Mouse (Mus musculus) frontal cortex, adult 2 months (tissue): Measurements from ENCODE around the gene Mpig6b. TPM values are rescaled to one million over a fixed set of nuclear protein-coding genes. Genes with fewer than 3 reads are reported as not detected.

Experiments used
- DNase-seq, 2 experiments: peaks; one replicate each; pipeline ENCODE4 v3.0.0; 2022; ENCODE audit warnings: low spot score in 1 of 2; ENCODE audit errors: extremely low spot score in 1 of 2
- polyA plus RNA-seq: library from polyadenylated mRNA; depleted of rRNA; stranded (reverse); fragments of >200 nt; gene quantifications from 2 replicates; pipeline ENCODE4 v1.2.3, GENCODE M21; 2012

Gene Mpig6b
- polyA plus RNA-seq, 1 experiment: 0.04 TPM

DNA sequence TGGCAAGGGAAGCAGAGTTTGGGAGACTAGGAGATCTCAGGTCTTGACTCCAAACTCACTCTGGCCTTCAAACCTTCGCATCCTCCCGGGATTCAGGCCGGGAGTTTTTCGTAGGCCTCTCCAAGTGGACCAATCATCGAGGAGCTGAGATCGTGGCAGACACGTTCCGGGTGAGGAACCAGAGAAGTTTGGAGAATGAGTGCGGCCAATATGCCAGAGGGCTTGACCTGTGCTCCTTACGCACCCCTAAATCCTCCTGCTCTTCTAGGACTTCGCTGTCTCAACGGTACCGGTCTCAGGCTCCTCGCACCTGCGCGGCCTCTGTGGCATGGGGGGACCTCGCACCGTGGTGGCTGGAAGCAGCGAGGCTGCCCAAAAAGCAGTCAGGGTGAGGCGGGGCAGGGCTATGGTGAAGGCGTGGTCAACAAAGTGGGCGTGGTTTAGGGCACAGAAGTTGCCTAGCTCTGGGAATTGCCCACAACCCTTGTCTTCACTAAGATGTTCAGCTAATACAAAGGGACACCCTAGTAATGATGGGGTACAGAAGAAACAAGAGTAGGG lies 5.2 kb downstream of the Mpig6b start:
- no peak for DNase-seq

- no peak for DNase-seq
These were observed 5.9 kb downstream of the Mpig6b start for GRCm38 (mm10) chr17:35060071-35060470.

- DNase-seq: peak in 1 of 2 experiments; percentile 75
These were observed 6.8 kb downstream of the Mpig6b start, which contains the start of gene Ddah2 for GRCm38 (mm10) chr17:35058911-35059892. Ddah2 (plus strand) TSS chr17:35059035.

DNA sequence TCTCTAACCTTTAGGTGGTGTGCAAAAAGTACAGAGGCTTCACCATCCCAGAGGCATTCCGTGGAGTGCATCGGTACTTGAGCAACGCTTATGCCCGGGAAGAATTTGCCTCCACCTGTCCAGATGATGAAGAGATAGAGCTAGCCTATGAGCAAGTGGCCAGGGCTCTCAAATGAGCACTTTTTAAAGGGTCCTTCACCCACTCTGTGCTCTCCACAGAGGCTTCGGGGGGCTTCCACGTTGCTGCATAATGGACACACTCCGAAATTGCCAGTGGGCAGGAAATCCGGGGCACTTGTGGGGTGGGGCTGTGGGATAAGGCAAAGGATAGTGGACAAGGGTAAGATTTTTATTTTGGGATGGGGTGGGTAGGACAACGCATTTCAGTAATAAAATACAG lies 7.7 kb downstream of the Mpig6b start:
- DNase-seq: no peak

DNA sequence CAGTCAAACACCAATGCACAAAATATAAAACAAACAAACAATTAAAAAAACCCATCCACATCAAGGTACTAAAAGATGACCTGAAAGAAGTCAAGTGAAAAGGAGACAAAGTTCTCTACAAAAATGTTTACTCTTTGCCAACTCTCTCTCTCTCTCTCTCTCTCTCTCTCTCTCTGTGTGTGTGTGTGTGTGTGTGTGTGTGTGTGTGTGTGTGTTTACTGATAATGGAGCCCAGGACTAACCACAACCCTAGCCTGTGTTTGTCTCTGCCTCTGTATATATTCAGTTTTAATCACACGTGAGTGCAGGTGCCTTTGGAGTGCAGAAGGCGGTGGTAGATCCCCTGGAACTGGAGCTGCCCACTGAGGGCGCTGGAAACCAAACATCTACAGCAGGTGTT lies 8.9 kb downstream of the Mpig6b start:
- DNase-seq: no peak

- no peak for DNase-seq
These were observed 10.1 kb downstream of the Mpig6b start for GRCm38 (mm10) chr17:35055691-35056495.

DNA sequence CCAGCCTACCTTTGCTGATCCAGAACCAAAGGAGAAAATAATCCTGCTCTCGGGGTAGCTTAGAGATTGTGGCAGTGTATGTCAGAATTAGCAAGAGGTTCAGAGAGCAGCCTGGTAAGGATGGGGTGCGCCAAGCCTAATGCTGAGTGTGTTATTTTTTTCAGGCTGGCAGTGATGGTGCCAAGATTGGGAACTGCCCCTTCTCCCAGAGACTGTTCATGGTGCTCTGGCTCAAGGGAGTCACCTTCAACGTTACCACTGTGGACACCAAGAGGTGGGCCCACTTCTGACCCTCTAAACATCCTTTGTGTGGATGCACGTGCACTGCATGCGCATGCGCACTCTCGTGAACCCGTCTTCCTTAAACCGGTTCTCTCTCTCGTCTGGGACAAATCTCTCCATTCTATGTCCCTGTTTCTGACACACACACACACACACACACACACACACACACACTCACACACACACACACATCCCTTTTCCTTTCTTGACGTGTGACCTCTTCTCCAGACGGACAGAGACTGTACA lies 13.6 kb downstream of the Mpig6b start:
- no peak for DNase-seq

DNA sequence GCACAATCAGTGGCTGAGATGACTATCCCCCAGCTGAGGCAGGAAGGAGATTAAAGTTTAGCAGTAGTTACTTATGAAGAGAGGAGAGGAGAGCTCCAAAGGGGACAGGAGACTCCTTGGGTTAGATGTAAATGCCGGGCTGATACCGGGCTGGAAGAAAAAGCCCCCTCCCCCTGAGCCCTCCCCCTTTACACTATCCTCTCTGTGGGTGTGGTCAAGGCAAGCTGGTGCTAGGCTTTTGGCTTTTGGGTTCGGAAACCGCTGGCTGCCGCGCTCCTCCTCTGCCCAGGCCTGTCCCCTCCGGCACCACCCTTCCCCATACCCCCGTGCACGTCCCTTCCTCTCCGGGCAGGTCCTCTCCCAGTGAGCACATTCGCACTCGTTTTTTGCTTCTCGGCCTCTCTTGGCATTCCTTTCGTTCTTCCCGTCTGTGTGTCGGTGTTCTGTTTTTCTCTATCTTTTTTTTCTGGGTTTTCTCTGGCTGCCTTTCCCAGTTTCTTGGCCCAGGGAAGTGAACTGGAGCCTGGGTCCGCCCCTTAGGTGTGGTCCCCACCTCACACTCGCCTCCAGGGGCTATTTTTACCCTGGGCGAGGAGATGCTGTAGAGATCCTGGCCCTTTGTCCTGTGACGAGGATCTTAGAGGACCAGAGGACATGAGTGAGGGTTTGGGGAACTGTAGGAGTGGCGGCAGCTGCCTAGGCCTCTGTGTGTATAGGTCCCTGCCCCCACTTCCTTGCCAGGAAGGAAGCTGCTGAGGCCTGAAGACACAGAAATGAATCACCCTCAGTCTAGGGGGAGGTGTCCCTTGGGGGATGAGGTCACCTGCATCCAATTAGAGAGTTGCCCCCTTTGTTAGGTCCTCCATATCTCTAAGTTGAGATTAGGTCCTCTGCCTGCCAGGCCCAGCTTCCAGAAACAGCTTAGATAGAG lies 14.6 kb downstream of the Mpig6b start:
- DNase-seq: no peak

GRCm38 (mm10) chr17:35050126-35050750 lies 15.7 kb downstream of the Mpig6b start:
- DNase-seq: no peak

DNA sequence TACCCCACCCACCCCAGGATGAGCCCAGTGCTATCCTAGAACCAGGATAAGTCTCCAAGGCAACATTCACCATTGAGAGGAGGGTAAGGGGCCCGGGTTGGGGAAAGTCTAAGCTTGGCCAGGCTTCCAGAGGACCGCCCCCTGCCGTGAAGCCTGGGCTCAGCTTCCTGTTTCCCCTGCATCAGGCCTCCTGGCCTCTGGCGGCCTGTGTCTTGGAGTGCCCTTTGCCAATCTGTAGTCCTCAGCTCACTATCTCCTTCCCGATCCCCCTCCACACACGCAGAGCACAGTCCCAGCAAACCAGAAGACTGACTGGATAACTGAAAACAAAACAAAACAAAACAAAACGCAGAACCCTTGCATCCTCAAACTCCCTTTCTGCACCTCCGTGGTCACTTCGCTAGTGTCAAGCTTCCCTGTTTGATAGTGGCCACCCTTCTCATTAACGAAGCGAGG lies 16.4 kb downstream of the Mpig6b start, which contains the start of gene Clic1:
TSS of gene Clic1 (plus strand) at position 406 of the 456 bp plus-strand sequence.
- no peak for DNase-seq

DNA sequence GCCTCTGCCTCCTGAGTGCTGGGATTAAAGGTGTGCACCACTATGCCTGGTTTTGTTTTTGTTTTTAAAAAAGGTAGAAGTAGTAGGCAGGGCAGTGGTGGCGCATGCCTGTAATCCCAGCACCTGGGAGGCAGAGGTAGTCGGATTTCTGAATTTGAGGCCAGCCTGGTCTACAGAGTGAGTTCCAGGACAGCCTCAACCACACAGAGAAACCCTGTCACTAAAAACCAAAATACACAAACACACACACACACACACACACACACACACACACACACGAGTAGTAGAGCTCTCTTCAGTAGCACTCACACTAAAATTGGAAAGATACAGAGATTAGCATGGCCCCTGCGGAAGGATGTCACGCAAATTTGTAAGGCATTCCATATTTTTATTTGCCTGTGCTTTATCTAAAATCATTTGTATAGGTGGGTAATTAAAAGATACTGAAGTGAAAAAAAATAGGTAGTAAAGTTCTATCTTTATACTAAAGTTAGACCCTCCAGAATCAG lies 17.0 kb downstream of the Mpig6b start:
- no peak for DNase-seq

DNA sequence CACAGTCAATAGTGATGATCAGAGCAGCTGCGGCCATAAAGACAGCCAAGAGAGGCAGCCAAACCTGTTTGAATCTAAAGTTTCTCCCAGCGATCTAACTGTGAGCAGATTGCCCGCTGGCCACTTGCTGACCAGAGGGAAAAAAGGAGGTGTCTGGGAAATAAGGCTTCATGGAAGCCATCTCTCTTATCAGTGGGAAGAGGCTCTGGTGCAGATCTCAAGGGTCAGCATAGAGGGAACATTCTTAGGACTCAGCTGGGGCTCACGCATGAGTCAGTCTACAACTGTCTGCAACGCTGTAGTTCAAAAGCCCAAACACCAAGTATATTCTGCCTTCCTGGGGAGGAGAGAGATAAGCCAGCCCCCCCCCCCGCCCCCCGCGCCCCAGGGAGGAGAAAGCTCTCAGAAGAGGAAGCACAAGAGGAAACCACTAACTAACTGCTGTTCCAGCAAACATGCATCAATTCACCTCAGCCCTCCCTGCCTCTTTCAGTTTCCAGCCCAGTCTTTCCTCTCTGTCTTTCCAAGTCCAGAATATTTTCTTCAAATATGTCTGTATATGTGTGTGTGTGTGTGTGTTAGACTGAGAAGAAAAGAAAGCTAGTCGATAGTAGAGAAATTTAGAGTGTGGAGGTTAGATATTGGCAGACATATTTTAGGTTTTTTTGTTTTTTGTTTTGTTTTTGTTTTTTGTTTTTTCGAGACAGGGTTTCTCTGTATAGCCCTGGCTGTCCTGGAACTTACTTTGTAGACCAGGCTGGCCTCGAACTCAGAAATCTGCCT lies 17.6 kb downstream of the Mpig6b start:
- DNase-seq: no peak

DNA sequence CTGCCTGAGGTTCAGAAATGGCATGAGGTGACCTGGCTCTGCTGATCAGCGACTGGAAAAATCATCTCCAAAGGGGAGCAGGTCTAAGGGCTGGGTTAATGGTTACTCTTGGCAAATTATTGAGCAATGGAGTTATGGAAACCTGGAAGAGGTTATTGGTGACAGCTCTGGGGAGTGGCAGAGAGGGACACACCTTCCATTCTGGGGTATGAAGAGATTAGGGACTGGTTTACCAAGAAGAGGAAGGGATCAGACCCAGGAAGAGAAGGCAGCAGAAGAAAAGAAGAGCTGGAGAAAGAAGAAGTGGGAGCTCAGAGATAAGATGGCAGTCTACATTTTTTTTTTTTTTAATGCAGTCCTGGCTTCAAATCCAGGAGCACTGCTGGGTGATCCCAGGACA lies 18.3 kb downstream of the Mpig6b start:
- DNase-seq: no peak

DNA sequence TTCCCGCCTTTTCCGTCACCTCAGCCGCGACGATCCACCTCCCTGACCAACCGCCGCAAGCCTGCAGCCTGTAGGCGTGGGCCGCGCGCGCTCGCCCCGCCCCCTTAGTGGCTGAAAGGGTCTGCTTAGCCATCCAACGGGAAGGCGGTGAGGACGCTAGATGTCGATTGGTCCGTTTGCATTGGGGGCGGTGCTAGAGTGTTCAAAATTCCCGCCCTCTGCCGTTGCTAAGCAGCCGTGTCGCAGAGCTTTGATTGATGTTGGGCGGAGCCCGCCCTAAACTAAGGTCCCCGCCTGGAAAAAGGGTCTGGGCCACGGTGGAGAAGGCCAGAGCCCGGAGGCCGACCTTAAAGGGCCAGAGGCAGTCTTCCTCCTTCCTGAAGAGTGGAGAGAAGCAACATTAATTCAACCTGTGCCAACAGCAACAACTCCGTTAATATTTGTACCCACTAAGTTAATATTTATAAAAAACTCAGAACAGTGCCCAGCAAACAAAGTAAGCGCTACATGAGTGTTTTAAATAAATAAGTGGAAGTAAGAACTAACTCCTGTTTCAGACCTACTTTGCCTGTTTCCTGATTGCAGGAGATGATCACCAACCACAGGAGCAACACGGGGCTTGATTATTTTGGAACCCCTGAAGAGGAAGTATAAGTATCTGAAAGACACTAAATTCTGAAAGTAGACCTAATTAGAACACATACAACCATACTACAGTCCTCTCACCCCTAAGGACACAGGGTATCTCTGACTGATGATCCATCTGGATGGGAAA lies 19.1 kb downstream of the Mpig6b start, which contains the start of gene Msh5:
TSS of gene Msh5 (minus strand) at position 65 of the 775 bp plus-strand sequence.
- peak; percentile 89 to 94 for DNase-seq

DNA sequence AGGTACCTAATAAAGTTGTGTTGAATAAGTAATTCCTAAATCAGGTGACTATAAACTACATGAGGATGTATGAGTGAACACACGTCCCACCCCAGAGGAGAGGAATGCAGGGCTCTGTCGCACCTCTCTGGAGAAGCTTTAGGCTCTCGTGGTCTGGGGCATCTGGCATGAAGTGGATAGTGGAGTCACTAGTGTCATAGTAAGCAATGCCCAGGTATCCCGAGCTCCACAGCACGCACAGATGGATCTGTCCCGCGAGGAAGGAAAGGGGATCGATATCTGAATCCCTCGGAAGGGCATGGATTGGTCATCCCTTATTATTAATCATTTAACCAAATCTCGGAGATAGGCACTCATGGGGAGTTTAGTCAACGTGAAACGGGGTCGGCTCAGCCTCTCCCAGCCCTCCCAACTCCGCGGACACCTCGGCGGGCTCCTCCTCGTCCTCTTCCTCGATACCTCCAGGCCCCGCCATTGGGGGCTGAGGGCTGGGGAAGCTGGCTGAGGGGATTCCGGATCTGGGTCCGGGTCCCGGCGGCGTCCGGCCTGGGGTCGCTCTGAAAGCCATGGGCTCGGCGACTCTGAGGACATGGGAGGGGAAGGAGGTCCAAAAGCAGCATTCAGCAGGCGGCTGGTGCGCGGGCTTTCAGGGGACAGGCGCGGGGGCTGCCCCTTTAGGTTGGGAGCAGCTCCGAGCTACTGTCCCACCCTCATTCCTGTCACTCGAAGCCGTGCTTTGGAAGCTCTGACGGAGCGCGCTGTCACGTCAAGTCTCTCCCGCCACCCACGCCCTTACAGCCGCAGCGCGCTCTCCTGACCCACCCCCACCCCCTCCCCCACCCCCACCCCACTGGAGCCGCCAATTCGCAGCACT lies 19.9 kb downstream of the Mpig6b start:
- no peak for DNase-seq
